Comparison of ENCODE assay signal across 24 mouse cellular contexts in genomic region chr10:94298471-94298870, GRCm38 (mm10). TPM values are rescaled to one million over a fixed set of nuclear protein-coding genes. Genes with fewer than 3 reads are reported as not detected.
DNase-seq lines count a peak whose midpoint lies in the region; ATAC-seq and TF ChIP-seq lines count a peak whose summit lies in the region.
"Had no signal": no experiment of that assay in that cellular context is flagged by ENCODE, and none has a peak within 500 bp of the region (broad histone marks: within the 10 kb centered on the region; RNA-seq: fewer than 3 reads in every experiment).

Gm4792 (minus strand) TSS chr10:94298703.

- no peak within 1 kb of the TSS for H3K4me3 ChIP-seq in embryonic facial prominence, embryonic 14.5 days (ENCODE audit: low read depth, low read length)
- no peak within 1 kb of the TSS for H3K4me3 ChIP-seq in embryonic facial prominence, embryonic 10.5 days
- H3K4me3 ChIP-seq in midbrain, postnatal 0 days (ENCODE audit: low read depth, low read length): no peak within 1 kb of the TSS
- no peak within 1 kb of the TSS for H3K4me3 ChIP-seq in midbrain, embryonic 16.5 days (ENCODE audit: low read depth, low read length)
- H3K4me3 ChIP-seq: embryonic facial prominence, embryonic 15.5 days; erythroblast, embryonic 14.5 days; forebrain, embryonic 15.5 days; heart, embryonic 12.5 days; hindbrain, embryonic 12.5 days had no signal

- ATAC-seq in embryonic facial prominence, embryonic 14.5 days (ENCODE audit: low read depth): no peak
- no peak for ATAC-seq in midbrain, postnatal 0 days (ENCODE audit: low FRiP score)
- no peak for ATAC-seq in midbrain, embryonic 16.5 days
- ATAC-seq: CD4-positive, CD25-positive, alpha-beta regulatory T cell, adult 4 months; forebrain, embryonic 15.5 days had no signal

- no peaks in the 10 kb centered on the region for H3K27me3 ChIP-seq in embryonic facial prominence, embryonic 14.5 days (replicated peaks; ENCODE audit: control insufficient read depth, insufficient read depth, low read length)
- H3K27me3 ChIP-seq in embryonic facial prominence, embryonic 10.5 days (replicated peaks; ENCODE audit: low read depth, poor library complexity, severe bottlenecking): no peaks in the 10 kb centered on the region
- no peaks in the 10 kb centered on the region for H3K27me3 ChIP-seq in midbrain, postnatal 0 days (ENCODE audit: insufficient read depth, low read length)
- H3K27me3 ChIP-seq in midbrain, embryonic 16.5 days (ENCODE audit: control insufficient read depth, insufficient read depth, low read depth, low read length): no peaks in the 10 kb centered on the region
- H3K27me3 ChIP-seq: embryonic facial prominence, embryonic 15.5 days; forebrain, embryonic 15.5 days; heart, embryonic 12.5 days; hindbrain, embryonic 12.5 days had no signal

- H3K4me1 ChIP-seq in embryonic facial prominence, embryonic 14.5 days (ENCODE audit: control insufficient read depth, insufficient read depth, low read length): no peaks in the 10 kb centered on the region
- peaks cover 17% of the 10 kb centered on the region for H3K4me1 ChIP-seq in embryonic facial prominence, embryonic 10.5 days
- H3K4me1 ChIP-seq in midbrain, postnatal 0 days (ENCODE audit: insufficient read depth, low read length): no peaks in the 10 kb centered on the region
- H3K4me1 ChIP-seq in midbrain, embryonic 16.5 days (ENCODE audit: control insufficient read depth, insufficient read depth, low read length): peaks cover 14% of the 10 kb centered on the region
- H3K4me1 ChIP-seq: embryonic facial prominence, embryonic 15.5 days; heart, embryonic 12.5 days had no signal

- H3K4me2 ChIP-seq in embryonic facial prominence, embryonic 14.5 days (ENCODE audit: low read depth, low read length): no peak within 1 kb of the TSS
- no peak within 1 kb of the TSS for H3K4me2 ChIP-seq in midbrain, postnatal 0 days (ENCODE audit: low read depth, low read length, poor library complexity, severe bottlenecking)
- no peak within 1 kb of the TSS for H3K4me2 ChIP-seq in midbrain, embryonic 16.5 days (ENCODE audit: low read length)
- H3K4me2 ChIP-seq: embryonic facial prominence, embryonic 15.5 days; forebrain, embryonic 15.5 days; heart, embryonic 12.5 days; hindbrain, embryonic 12.5 days had no signal

- no peak within 1 kb of the TSS for H3K9ac ChIP-seq in embryonic facial prominence, embryonic 14.5 days (ENCODE audit: low read depth, low read length)
- H3K9ac ChIP-seq in midbrain, postnatal 0 days (replicated peaks; ENCODE audit: low read length, poor library complexity, severe bottlenecking): no peak within 1 kb of the TSS
- no peak within 1 kb of the TSS for H3K9ac ChIP-seq in midbrain, embryonic 16.5 days (ENCODE audit: low read depth, low read length)
- H3K9ac ChIP-seq: embryonic facial prominence, embryonic 15.5 days; forebrain, embryonic 15.5 days; heart, embryonic 12.5 days; hindbrain, embryonic 12.5 days had no signal

- peak; percentile 14 for DNase-seq in embryonic facial prominence, embryonic 14.5 days (ENCODE audit: low spot score)
- DNase-seq in embryonic facial prominence, embryonic 10.5 days (ENCODE audit: low spot score): no peak
- DNase-seq in midbrain, postnatal 0 days (ENCODE audit: low spot score): peak; percentile 35
- peak; percentile 79 for DNase-seq in retina, postnatal 7 days (ENCODE audit: low read depth, low spot score)
- no peak for DNase-seq in natural killer cell, adult 2 months (ENCODE audit: low spot score in 2 of 2)
- no peak for DNase-seq in heart, postnatal 10 days
- DNase-seq: adrenal gland, postnatal 14 days; B cell, adult 2 months; cerebellum, adult 18-20 months; cerebellum, adult 9-11 months; cerebellum, postnatal 36 days; gastrocnemius, postnatal 14 days; heart, postnatal 36 days had no signal

- intact Hi-C loops in heart, postnatal 10 days (cut with DNase I): no loop called here

- no peak within 1 kb of the TSS for H3K27ac ChIP-seq in embryonic facial prominence, embryonic 14.5 days (replicated peaks; ENCODE audit: low read depth, low read length)
- H3K27ac ChIP-seq in embryonic facial prominence, embryonic 10.5 days (replicated peaks): no peak within 1 kb of the TSS
- no peak within 1 kb of the TSS for H3K27ac ChIP-seq in midbrain, postnatal 0 days (ENCODE audit: low read depth, low read length)
- H3K27ac ChIP-seq in midbrain, embryonic 16.5 days (ENCODE audit: low read length): no peak within 1 kb of the TSS
- H3K27ac ChIP-seq: embryonic facial prominence, embryonic 15.5 days; forebrain, embryonic 15.5 days; hindbrain, embryonic 12.5 days had no signal

- WGBS in embryonic facial prominence, embryonic 14.5 days: 78% methylated on average over 3 of the region's 3 CpGs
- WGBS in embryonic facial prominence, embryonic 10.5 days: 85% methylated on average over 3 of the region's 3 CpGs
- WGBS in midbrain, postnatal 0 days: 72% methylated on average over 3 of the region's 3 CpGs
- 62% methylated on average over 3 of the region's 3 CpGs for WGBS in midbrain, embryonic 16.5 days

- TF ChIP-seq CTCF in midbrain, postnatal 0 days (IDR thresholded peaks at IDR 0.05): no peak

- no peaks in the 10 kb centered on the region for H3K36me3 ChIP-seq in embryonic facial prominence, embryonic 14.5 days (ENCODE audit: control insufficient read depth, insufficient read depth, low read length)
- no peaks in the 10 kb centered on the region for H3K36me3 ChIP-seq in embryonic facial prominence, embryonic 10.5 days (replicated peaks)
- no peaks in the 10 kb centered on the region for H3K36me3 ChIP-seq in midbrain, postnatal 0 days (ENCODE audit: insufficient read depth, low read length)
- H3K36me3 ChIP-seq in midbrain, embryonic 16.5 days (ENCODE audit: control insufficient read depth, insufficient read depth, low read length): no peaks in the 10 kb centered on the region
- H3K36me3 ChIP-seq: embryonic facial prominence, embryonic 15.5 days; forebrain, embryonic 15.5 days; G1E; heart, embryonic 12.5 days; hindbrain, embryonic 12.5 days had no signal

- no peaks in the 10 kb centered on the region for H3K9me3 ChIP-seq in embryonic facial prominence, embryonic 14.5 days (ENCODE audit: control insufficient read depth, low read length)
- no peaks in the 10 kb centered on the region for H3K9me3 ChIP-seq in embryonic facial prominence, embryonic 10.5 days
- no peaks in the 10 kb centered on the region for H3K9me3 ChIP-seq in midbrain, postnatal 0 days (ENCODE audit: low read length)
- H3K9me3 ChIP-seq in midbrain, embryonic 16.5 days (replicated peaks; ENCODE audit: control insufficient read depth, low read length, poor library complexity, severe bottlenecking): no peaks in the 10 kb centered on the region
- H3K9me3 ChIP-seq: embryonic facial prominence, embryonic 15.5 days; forebrain, embryonic 15.5 days; G1E; heart, embryonic 12.5 days; hindbrain, embryonic 12.5 days had no signal

RNA-seq across cellular contexts. Expression of gene Gm4792, which starts in this region (rescaled TPM):
- not detected in 2 replicates for polyA plus RNA-seq in embryonic facial prominence, embryonic 14.5 days (2014; fragmentation: Nextera tagmentation; extraction: Ambion mirVana)
- polyA plus RNA-seq in embryonic facial prominence, embryonic 10.5 days (2016; fragmentation: Nextera tagmentation; extraction: Ambion mirVana): not detected in 2 replicates
- not detected in 2 replicates for total RNA-seq in midbrain, postnatal 0 days (2014; rRNA removed)
- 0.42 and 0.45 TPM in 2 replicates for polyA plus RNA-seq in midbrain, postnatal 0 days (2015; fragmentation: Nextera tagmentation; extraction: Ambion mirVana)
- 0.74 TPM in 1 of 2 replicates, not detected in the other for polyA plus RNA-seq in midbrain, embryonic 16.5 days (2015; fragmentation: Nextera tagmentation; extraction: Ambion mirVana)
- total RNA-seq in heart, postnatal 10 days (2021): not detected
- total RNA-seq: adrenal gland, postnatal 14 days; G1E; gastrocnemius, postnatal 14 days; granulocyte monocyte progenitor cell, adult 5-6 weeks; heart, adult 8-10 months; heart, postnatal 36 days had no signal
- polyA plus RNA-seq: CD4-positive, CD25-positive, alpha-beta regulatory T cell, adult 4 months; embryonic facial prominence, embryonic 15.5 days; erythroblast, embryonic 14.5 days; forebrain, embryonic 11.5 days; G1E; heart, embryonic 12.5 days had no signal

Comparison
In these comparisons a context has a peak if more than half of its experiments do, and no peak if none do; other contexts are left out.
1. Peak in DNase-seq in embryonic facial prominence, embryonic 14.5 days; RNA of the gene not detected or under 1 TPM.
2. Peak in DNase-seq in midbrain, postnatal 0 days; RNA of the gene not detected or under 1 TPM.